Mouse (Mus musculus) hematopoietic stem cell, adult 5-6 weeks (primary cell): ENCODE data around the gene Gspt1. TPM values are rescaled to one million over a fixed set of nuclear protein-coding genes. Genes with fewer than 3 reads are reported as not detected.
A peak's percentile ranks its signal among the peaks of the same experiment; 100 is the strongest.

ENCODE experiments used
- ATAC-seq, 2 experiments: fragments of 125-278 bp in 1 of 2; replicated peaks in 1 of 2; 2 replicates each; pipeline ENCODE4 v1.8.0; 2016 to 2017; ENCODE audit warnings: inconsistent platforms in 2 of 2, mild to moderate bottlenecking in 2 of 2, moderate number of reproducible peaks in 2 of 2, low read depth in 1 of 2, moderate TSS enrichment in 1 of 2; ENCODE audit not compliant: low FRiP score in 2 of 2, poor library complexity in 2 of 2, severe bottlenecking in 2 of 2, insufficient read depth in 1 of 2, low TSS enrichment in 1 of 2
- total RNA-seq: library from RNA; stranded (forward); fragments of 172-1452, 232-1000 nt; gene quantifications from 2 replicates; pipeline ENCODE4 v1.2.3, GENCODE M21; 2017

Gspt1 gene
- total RNA-seq, 1 experiment from 2014 or later, result 141 TPM

DNA sequence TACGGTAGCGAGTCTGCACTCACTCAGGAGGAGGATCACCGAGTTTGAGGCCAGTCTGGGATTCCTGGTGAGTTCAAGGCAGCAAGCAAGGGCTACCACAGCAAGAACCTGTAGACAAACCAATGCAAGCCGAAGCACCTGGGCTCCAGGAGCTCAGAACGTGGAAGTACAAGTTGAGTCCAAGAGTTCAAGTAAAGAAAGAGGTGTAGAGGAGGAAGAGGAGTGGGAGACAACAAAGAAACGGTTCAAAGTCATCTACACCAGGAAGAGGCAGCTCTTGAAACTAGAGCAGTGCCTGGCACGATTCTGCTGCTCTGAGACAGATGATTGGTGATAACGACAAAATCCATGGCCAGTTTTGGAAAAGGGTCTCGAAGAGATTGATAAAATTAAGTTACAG lies 8.4 kb downstream of the Gspt1 start:
- ATAC-seq, result no peak

DNA sequence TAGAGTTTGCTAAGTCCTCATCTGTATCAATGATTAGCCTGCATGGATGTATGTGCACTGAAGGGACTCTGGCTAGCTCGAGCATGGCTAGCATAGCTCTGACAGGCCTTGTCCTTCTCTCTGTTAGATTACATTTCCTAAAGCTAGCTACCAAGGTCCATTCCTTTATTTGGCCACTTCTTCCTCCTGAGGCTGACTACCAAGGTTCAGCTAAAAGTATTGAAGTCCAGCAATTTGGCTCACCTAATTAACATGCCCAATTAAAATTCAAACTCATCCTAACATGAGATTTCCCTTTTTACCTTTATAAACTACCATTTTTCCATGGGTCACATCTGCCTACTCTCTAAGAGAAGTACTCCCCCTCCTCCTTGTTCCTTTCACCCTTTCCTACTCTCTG lies 11.7 kb downstream of the Gspt1 start:
- no peak for ATAC-seq

DNA sequence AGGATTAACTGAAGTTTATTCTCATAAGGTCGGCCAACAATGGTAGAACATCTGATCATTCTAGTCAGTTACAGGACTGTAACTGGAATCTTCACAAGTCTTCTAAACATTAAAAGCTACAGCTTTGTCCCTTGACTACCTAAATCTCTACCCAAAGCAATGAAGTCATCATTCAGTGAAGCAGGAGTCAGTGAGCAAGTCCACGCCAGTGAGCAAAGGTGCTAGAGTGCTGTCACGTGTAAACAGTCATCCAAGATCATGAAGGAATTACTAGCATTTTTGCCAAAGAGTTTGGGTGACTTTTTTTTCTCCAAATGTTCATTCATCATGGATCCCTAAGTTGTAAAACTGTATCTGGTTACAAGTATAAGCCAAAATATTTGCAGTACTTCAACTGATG lies 36.3 kb downstream of the Gspt1 start:
- ATAC-seq, result no peak

DNA sequence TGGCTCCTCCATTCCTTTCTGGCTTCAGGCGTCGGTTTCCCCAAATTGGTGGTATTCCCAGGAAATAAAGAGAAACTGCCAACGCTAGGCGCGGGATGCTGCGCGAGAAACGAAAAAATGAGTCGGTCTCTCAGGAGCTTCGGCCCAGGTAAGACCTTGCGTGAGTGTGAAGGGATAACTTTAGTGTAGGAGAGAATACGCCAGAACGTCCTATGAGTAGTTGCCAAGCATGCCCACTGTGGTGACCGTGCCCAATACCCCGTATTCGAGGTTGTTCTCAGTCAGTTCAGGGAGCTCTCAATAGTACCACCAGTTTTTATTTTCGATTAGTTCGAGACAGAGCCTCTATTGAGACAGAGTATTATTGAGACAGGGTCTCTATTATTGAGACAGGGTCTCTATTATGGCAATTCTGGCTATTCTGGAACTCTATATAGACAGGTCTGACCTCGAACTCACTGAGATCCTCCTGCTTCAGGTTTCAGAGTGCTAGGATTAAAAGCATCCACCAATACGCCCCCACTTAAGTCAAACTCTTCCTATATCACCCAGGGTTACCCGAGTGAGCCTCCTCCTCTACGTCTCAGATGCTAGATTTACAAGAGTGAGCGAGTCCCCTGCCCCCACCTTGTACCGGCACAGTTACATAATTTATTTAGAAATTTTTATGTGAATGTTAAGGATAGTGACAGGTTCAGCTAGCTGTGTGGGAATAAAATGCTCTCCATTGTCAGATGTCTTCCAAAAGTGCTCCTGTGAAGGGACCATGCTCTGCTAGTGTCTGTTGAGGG lies 50.3 kb downstream of the Gspt1 start:
- no peak for ATAC-seq

DNA sequence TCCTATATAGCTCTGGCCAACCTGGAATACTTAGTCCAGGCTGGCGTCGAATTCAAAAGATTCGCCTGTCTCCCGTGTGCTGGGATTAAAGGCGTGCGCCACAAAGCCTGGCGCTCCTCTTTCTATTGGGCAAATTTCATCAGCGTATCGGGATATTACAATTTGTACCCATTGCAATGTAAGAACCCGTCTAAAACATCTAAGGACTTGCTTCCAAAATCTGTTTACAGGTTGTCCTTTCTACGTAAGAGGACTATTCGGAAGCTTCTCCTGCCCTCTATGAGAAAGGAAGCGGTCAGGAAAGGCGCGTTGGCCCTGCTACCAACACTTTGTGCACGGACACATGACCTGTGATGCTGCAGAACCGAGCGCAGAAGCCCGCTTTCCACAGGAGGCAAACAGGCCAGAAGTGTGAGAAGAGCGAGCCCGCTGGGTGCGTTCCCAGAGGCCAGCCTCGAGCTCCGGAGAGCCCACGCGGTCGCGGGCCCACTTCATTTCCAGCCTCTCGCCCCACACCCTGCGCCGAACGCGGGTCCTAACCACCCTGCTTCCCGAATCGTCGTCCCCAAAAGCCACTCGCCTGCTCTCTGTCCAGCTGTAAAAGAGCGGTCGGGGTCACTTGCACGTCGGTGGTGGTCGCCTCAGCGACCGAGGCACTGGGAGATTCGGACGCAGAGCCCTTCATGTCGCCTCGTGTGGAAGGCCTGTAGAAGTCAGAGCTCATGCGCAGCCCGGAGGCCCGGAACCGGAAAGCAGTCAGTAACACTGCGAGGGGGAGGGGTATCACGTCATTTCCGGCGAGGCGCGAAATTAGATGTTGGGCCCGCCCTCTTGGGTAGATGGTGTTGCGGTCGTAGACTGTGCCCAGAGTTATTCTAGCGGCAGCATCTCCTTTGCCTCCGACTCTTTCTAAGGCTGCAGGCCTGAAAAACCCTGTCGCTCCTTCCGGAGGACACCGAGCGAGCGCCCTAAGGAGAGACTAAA lies 51.3 kb downstream of the Gspt1 start, which contains the start of gene Rsl1d1:
Rsl1d1 (minus strand) TSS at position 761 of the 984 bp plus-strand sequence.
- peak; percentile 97 for ATAC-seq

DNA sequence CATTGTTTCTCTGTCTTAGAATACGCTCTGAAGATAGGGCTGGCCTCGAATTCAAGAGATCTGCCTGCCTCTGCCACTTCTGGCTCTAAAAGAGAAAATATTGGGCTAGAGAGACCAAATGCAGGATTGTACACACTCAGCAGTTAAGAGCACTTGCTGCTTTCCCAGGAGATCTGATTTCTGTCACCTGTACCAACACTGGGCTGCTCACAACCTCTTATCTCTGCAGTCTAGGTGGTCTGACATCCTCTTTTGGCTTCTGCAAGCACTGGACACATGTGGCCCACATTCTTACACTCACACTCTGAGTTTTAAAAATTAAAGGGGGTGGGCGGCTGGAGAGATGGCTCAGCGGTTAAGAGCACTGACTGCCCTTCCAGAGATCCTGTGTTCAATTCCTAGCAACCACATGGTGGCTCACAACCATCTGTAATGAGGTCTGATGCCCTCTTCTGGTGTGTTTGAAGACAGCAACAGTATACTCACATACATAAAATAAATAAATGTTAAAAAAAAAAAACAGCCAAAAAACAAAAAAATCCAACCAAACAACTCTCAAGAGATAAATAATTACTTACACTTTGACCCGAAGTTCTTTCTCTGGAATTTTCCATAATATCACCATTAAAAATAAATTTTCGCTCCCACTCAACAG lies 52.3 kb downstream of the Gspt1 start:
- ATAC-seq, result no peak

DNA sequence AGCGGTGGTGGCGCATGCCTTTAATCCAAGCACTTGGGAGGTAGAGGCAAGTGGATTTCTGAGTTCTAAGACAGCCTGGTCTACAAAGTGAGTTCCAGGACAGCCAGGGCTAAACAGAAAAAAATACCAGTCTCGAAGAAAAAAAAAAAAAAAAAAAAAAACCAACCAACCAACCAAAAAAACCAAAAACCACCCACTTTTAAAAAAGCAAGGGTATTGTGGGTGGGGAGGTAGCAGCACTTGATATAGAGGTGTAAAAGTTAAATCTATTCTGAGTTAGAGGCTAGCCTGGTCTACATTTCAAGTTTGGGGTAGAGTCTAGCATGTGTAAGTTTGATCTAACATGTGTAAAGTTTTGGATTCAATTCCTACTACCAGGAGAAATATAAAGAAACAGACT lies 53.9 kb downstream of the Gspt1 start:
- ATAC-seq, result no peak

DNA sequence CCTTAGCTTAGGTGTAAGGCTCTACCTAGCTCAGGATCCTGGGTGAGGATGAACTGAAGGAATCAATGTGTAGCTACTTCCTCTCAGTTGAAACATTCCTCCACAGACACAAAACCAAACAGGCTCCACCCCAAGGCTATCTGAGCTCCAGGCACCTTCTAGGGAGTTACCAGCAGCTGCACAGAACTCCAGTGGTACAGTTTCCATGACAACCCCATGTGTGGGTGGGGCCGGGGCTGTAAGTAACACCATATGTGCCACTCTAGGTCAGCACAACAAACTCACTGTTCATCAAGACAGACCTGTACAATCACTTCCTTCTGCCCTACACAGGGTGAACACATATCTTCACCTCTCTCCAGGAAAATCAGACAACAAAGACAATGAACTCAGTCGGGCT lies 55.7 kb downstream of the Gspt1 start:
- no peak for ATAC-seq

DNA sequence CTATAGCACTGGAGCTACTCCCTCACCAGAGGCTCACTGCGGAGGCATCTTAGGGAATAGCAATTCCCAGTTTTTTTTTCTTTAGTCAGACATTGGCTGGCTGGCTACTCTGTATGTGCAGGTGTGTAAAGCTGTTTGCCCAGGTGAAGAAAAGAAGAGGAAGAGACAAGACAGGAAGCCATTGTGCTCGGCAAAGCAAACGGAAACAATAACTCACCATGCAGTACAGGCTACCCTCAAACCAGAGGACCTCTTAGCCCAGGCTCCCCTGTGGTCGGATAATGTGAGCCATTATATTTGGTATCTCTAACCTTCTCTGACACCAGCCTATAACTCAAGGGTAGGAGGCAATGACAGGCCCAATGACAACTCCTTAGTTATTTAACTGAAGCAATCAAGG lies 57.1 kb downstream of the Gspt1 start:
- no peak for ATAC-seq

DNA sequence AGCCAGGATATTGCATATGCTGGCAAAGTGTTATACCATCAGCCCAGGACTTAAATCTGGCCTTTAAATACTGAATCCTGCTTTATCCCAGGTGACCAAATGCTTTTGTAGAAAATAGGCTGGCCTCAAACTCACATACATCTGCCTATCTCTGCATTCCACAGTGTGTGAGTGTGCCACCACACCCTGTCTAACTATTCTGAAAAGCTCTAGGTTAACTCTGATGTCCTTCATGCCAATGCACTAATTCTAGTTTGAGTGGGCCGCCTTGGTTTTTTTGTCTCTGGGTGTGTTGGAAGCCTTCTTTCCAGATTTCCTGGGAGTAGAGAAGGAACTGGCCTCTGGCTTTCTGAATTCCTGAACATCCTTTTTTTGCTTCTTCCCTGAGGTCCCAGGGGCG lies 60.9 kb downstream of the Gspt1 start:
- ATAC-seq, result no peak

DNA sequence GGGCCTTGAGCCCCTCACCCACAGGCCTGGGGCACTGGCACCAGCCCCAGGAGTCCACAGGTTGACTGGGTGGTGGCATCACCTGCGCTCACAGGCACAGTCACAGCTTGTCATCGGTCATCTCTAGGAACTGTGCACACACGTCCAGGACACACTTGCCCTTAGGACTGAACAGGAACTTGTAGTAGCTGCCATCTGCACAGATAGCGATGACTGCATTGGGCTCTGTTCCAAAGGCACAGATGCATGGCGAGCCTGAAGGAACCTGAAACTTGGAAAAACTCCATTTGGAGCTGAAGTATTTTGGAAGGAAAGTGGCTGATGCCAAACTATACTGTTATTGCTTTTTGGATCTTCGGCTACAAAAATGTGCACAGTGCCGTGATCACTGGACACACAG lies 64.0 kb downstream of the Gspt1 start:
- ATAC-seq, result no peak

DNA sequence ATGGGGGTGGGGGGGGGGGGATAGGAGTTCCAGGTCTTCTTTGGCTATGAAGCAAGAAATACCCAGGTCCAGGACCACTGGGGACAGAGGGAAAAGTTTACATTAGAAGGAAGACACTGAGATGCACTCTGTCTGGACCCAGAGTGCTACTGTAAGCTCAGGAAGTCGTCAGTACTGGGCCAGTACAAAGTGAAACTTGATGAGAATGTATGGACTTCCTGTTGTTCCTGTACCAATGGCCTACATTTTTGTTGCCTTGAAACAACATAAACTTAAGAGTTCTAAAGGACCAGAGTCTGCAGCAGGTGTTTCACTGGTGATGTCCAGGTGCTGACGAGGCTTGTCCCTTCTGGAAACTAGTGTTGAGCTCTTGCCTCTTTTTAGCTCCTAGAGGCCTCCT lies 76.7 kb downstream of the Gspt1 start:
- no peak for ATAC-seq

DNA sequence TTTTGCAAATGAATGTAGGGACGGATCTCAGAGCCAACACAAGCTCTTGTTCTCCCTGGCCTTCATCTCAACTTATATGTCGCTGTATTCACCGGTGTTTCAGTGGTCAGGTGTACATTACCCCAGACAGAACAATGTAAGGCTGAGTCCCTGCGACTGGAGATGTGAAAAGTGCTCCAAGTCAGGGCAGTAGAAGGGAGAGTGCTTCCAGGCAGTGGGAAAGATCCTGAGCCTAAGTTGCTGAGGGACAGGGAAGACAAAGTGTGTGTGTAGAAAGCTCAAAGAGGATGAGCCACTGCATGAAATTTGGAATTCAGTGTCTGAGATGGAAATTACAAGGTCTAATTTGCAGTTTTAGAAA lies 77.3 kb downstream of the Gspt1 start:
- no peak for ATAC-seq

DNA sequence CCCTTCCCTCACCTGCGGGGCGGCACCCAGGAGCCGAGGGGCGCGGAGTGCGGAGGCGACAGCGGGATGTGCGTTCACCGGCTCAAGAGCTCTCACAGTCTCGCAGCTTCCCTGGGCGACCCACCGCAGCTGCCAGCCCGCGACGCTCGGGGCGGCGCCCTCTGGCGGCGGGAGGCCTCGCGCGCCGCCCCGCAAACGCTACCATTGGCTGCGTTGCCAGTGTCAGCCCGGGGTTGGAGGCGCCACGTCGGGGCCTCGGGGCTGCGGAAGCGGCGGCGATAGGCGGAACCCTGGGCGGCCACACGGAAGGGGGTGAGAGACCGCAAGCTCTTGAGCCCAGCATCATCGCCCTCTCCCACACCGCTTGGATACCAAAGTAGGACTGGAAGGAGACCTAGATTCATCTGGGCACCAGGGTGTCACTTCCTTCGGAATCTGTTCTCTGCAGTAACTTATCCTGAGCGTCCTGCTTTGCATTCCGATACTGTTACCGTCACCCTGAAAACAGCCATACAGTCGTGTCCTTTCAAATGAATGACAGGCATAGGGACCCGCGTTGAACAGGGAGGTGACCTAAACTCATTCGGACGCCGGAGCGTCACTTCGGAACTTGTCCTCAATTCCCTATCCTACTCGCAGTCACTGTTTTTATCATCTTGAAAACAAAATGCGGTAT lies 77.8 kb downstream of the Gspt1 start, which contains the start of gene Zc3h7a:
Zc3h7a (minus strand) TSS at position 186 of the 676 bp plus-strand sequence.
- ATAC-seq, result peak; percentile 91 to 94

DNA sequence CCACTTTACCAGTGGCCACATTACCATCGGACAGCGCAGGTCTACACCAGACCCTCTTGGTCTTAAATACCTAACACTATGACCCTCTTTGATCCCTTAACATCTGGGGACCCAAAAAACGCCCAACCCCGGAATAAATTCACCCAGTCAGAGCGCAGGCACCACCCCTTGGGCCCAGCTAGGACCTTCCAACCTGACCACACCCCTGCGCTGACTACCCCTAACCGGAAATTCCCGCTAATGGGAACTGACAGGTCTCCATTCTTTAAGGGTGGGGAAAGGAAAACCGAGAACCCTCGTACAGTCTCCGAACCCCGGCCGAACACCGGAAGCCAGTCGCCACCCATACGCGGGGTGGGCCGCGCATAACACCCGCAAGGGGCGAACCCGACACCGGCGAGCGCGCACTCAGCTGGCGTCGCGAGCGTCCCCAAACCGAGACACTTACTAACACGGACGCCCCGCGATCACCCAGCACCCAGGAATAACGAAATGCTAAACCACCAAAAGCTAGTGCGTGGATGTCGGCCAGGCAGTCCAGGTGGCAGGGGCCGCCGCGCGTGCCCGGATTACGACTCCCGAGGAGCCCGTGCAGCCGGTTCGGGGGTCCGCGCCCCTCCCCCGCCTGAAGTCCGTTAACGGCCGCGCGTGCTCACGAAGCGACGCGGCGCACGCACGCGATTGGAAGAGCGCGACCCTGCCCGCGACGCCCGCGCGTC lies 78.5 kb downstream of the Gspt1 start:
- peak; percentile 12 to 41 for ATAC-seq

DNA sequence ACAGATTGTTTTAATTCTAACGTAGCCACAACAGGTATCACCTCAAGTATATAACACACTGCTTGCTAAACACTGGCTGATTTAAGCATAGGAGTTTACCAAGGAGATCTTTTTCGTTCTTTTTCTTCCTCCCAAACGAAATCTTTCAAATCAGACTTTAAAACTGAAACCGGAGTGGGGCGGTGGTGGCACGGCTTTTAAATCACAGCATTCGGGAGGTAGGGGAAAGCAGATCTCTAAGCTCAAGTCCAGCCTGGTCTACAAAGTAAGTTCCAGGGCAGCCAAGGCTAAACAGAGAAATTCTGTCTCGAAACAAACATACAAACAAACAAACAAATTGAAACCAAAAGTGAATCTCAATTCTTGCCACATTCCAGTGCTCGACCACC lies 79.0 kb downstream of the Gspt1 start:
- ATAC-seq, result no peak

DNA sequence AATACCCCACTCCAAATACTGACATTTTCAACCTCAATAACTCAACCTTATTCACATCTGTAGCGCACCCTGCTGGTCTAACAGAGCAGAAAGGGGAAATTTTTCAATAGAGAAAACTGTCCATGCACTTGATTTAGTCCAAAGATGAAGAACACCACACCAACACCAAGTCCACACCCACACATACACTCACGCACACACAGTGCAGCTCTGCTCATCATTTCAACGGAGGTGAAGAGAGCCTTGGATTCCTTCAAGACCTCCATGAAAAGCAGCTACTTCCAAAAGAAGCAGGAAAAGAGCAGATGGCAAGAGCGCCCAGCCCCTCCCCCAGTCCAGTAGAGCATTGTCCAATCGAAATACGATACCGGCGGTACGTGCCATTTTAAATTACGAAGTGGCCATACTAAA lies 79.4 kb downstream of the Gspt1 start:
- peak; percentile 32 to 54; a peak in 1 of 4 replicates for ATAC-seq
